Mouse (Mus musculus): ENCODE results near the gene Mknk2. TPM values are rescaled to one million over a fixed set of nuclear protein-coding genes. Genes with fewer than 3 reads are reported as not detected.
A peak's percentile ranks its signal among the peaks of the same experiment; 100 is the strongest.

Mknk2 gene
- polyA plus RNA-seq, 1 experiment from 2014 or later: 124 TPM

- Histone ChIP-seq H3K4me1 (replicated peaks; ENCODE audit: control insufficient read depth, insufficient read depth, low read length) (peaks cover 85% of the 10 kb centered on the region), H3K4me2 (peak overlapping the region; percentile 54), H3K9me3 (ENCODE audit: control insufficient read depth, low read length) (no peaks in the 10 kb centered on the region), H3K4me3 (ENCODE audit: low read depth, low read length) (0 out of 2 replicates have a peak overlapping the region, but pooled peaks have one; percentile 8), H3K9ac (ENCODE audit: low read depth, low read length) (peak overlapping the region; percentile 44), H3K27me3 (replicated peaks; ENCODE audit: control insufficient read depth, insufficient read depth, low read length) (no peaks in the 10 kb centered on the region), H3K27ac (ENCODE audit: low read depth, low read length) (peak overlapping the region; percentile 82), H3K36me3 (ENCODE audit: control insufficient read depth, insufficient read depth, low read length) (peaks cover 8% of the 10 kb centered on the region)
- DNase-seq (ENCODE audit: low spot score): no peak
- 52% methylated on average over 10 of the region's 10 CpGs for WGBS
- ATAC-seq (replicated peaks; ENCODE audit: low FRiP score): no peak
These were observed 18.0 kb upstream of the Mknk2 start for GRCm38 (mm10) chr10:80695801-80696501.

DNA sequence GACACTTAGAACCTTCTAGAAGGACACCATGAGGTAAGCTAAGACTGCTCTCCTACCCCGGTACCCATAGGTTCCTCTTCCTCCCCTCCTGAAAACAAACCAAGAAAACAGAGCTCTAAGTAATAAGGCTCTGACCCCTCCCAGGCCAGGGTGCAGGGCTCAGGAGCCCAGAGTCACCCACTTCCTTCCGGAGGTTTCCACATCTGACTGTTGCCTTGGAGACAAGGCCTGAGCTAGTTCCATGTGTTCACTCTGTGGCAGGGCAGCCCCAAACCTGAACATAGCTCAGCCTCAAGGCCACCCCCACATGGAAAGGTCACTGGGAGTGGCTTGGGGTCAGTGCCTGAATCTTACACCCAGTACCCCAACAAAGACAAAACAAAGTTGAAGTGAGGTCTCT lies 17.3 kb upstream of the Mknk2 start:
- Histone ChIP-seq H3K9ac (ENCODE audit: low read depth, low read length) (peak overlapping the region; percentile 44; the same call in 1 of the 2 replicates), H3K9me3 (ENCODE audit: control insufficient read depth, low read length) (no peaks in the 10 kb centered on the region), H3K4me3 (ENCODE audit: low read depth, low read length) (no peak overlapping the region), H3K27ac (ENCODE audit: low read depth, low read length) (peak overlapping the region; percentile 82), H3K4me1 (replicated peaks; ENCODE audit: control insufficient read depth, insufficient read depth, low read length) (peaks cover 78% of the 10 kb centered on the region), H3K36me3 (ENCODE audit: control insufficient read depth, insufficient read depth, low read length) (peaks cover 15% of the 10 kb centered on the region), H3K4me2 (peak overlapping the region; percentile 54), H3K27me3 (replicated peaks; ENCODE audit: control insufficient read depth, insufficient read depth, low read length) (no peaks in the 10 kb centered on the region)
- ATAC-seq (replicated peaks; ENCODE audit: low FRiP score): peak; percentile 3; the same call in 1 of the 2 replicates
- 47% methylated on average over 2 of the region's 2 CpGs for WGBS
- no peak for DNase-seq (ENCODE audit: low spot score)

DNA sequence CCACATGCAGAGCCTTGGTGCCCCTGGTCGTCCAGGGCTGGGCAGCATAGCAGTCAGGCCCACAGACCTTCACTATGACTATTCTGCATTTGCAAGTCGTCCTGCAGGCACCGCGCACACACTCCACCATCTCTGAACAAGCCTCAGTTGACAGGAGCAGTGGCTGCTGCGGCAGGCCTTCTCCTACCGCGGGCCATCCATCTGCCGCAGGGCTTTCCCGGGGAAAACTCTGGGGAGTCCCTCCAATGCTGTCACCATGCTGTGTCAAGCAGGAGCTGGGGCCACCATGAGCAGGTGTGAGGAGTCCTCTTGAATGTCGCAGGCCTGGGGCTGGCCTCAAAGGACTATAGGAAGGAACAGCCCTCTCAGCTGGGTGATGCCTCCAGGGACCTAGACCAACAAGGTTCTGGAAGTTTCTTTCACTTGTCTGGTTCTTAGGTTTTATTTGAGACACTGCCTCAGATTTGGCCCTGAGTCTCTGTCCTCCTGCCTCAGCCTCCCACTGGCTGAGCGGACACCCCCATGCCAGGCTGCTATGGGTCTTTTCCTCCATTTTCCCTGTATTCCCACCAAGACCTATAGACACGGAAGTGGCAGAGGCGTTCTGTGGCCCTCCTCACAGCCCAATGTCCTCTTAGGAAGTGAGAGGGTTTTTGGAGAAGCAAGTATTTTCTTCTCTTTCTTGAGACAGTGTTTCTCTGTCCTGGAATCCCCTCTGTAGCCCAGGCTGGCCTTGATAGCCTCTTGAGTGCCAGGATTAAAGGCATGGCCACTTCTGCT lies 16.4 kb upstream of the Mknk2 start:
- ATAC-seq (replicated peaks; ENCODE audit: low FRiP score): no peak

DNA sequence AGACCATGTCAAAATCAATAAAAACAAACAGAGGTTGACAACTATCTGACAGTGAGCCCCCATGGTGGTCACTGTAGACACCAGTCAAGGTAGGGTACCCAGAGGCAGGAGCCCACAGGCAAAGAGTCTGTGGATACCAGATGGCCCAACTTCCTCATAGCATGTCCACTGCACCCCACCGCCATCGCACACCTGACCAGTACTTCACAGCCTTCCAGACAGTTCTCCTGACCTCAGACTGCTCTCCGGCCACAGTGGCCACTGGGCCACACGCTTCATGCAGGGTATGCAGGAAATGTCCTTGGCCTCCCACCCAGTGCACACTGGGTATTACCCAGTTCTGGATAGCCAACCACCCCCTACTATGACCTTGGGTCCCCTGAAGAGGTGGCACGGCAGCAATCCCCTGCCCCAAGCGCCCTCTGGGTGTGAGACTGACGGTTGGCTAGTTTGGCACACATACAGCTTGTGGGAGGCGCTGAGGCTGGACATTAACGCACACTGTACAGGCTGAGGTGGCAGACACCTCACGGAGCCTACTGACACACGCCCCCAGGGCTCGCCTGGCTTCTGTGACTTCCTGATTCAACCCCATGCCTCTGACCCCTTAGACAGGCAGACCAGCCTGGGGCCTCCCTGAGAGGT lies 15.6 kb upstream of the Mknk2 start:
- Histone ChIP-seq H3K4me1 (replicated peaks; ENCODE audit: control insufficient read depth, insufficient read depth, low read length) (peaks cover 63% of the 10 kb centered on the region), H3K4me2 (no peak overlapping the region; the same call in 1 of the 2 replicates), H3K27ac (ENCODE audit: low read depth, low read length) (no peak overlapping the region; the same call in 1 of the 2 replicates), H3K9me3 (ENCODE audit: control insufficient read depth, low read length) (no peaks in the 10 kb centered on the region), H3K4me3 (ENCODE audit: low read depth, low read length) (no peak overlapping the region), H3K9ac (ENCODE audit: low read depth, low read length) (peak overlapping the region; percentile 31; the same call in 1 of the 2 replicates), H3K36me3 (ENCODE audit: control insufficient read depth, insufficient read depth, low read length) (peaks cover 25% of the 10 kb centered on the region), H3K27me3 (replicated peaks; ENCODE audit: control insufficient read depth, insufficient read depth, low read length) (no peaks in the 10 kb centered on the region)
- DNase-seq (ENCODE audit: low spot score): no peak
- WGBS: 87% methylated on average over 12 of the region's 12 CpGs
- no peak for ATAC-seq (replicated peaks; ENCODE audit: low FRiP score)

More for the DNA sequence above, 16.4 kb upstream of the Mknk2 start:
- no peak for DNase-seq (ENCODE audit: low spot score)
- Histone ChIP-seq H3K27me3 (replicated peaks; ENCODE audit: control insufficient read depth, insufficient read depth, low read length) (no peaks in the 10 kb centered on the region), H3K9me3 (ENCODE audit: control insufficient read depth, low read length) (no peaks in the 10 kb centered on the region), H3K4me1 (replicated peaks; ENCODE audit: control insufficient read depth, insufficient read depth, low read length) (peaks cover 70% of the 10 kb centered on the region), H3K9ac (ENCODE audit: low read depth, low read length) (0 out of 2 replicates have a peak overlapping the region, but pooled peaks have one; percentile 16), H3K36me3 (ENCODE audit: control insufficient read depth, insufficient read depth, low read length) (peaks cover 23% of the 10 kb centered on the region), H3K27ac (ENCODE audit: low read depth, low read length) (peak overlapping the region; percentile 82), H3K4me3 (ENCODE audit: low read depth, low read length) (no peak overlapping the region), H3K4me2 (peak overlapping the region; percentile 54)
- 84% methylated on average over 13 of the region's 13 CpGs for WGBS

DNA sequence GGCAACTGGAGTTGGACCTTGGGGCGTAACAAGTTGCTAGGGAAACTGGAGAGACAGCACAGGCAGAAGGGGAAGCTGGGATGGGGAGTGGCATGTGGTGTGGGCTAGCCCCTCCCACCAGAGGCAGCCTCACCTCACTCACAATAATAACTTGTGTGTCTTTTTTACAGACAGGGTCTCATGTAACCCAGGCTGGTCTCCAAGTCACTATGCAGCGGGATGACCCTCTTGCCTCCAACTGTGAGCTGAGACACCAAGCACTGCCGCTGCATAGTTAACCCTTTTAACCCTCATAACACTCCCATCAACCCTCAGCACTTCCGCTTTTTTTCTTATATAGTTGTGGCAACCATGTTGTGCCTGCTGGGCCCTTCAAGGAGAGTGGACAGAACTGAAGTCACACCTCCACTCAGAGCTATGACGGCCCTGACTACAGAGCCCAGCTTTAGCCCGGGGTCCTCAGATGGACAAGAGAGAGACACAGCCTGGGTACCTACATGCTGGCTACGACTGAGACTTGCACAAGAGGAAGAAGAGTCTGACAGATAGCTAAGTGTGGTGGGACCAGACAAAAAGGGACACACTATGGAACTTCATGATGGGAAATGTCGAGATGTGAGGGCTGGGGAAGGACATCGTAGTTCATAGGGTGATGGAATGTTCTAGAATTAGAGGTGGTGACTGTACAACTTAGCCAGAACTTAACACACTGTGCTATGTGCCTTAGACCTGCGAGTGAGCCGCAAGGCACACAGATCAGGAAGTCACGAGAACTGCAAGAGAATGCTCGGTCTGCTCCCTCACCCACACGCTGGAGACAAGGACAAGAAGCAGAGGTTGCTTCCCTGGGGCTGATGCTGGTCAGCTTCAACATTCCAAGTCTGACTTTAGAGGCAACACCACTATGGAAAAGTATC lies 14.6 kb upstream of the Mknk2 start:
- 62% methylated on average over 14 of the region's 14 CpGs for WGBS
- Histone ChIP-seq H3K9ac (ENCODE audit: low read depth, low read length) (peak overlapping the region; percentile 17), H3K4me1 (replicated peaks; ENCODE audit: control insufficient read depth, insufficient read depth, low read length) (peaks cover 53% of the 10 kb centered on the region), H3K9me3 (ENCODE audit: control insufficient read depth, low read length) (no peaks in the 10 kb centered on the region), H3K27me3 (replicated peaks; ENCODE audit: control insufficient read depth, insufficient read depth, low read length) (no peaks in the 10 kb centered on the region), H3K4me2 (no peak overlapping the region), H3K27ac (ENCODE audit: low read depth, low read length) (0 out of 2 replicates have a peak overlapping the region, but pooled peaks have one; percentile 35), H3K4me3 (ENCODE audit: low read depth, low read length) (no peak overlapping the region), H3K36me3 (ENCODE audit: control insufficient read depth, insufficient read depth, low read length) (peaks cover 25% of the 10 kb centered on the region)
- ATAC-seq (replicated peaks; ENCODE audit: low FRiP score) (no peak), DNase-seq (ENCODE audit: low spot score) (no peak)

- no peak for DNase-seq (ENCODE audit: low spot score)
- no peak overlapping the region for H3K9ac ChIP-seq (ENCODE audit: low read depth, low read length)
- H3K27me3 ChIP-seq (replicated peaks; ENCODE audit: control insufficient read depth, insufficient read depth, low read length): no peaks in the 10 kb centered on the region
- no peak overlapping the region for H3K27ac ChIP-seq (ENCODE audit: low read depth, low read length)
- WGBS: 54% methylated on average over 5 of the region's 5 CpGs
- no peaks in the 10 kb centered on the region for H3K9me3 ChIP-seq (ENCODE audit: control insufficient read depth, low read length)
- H3K4me2 ChIP-seq: no peak overlapping the region
- H3K36me3 ChIP-seq (ENCODE audit: control insufficient read depth, insufficient read depth, low read length): peaks cover 31% of the 10 kb centered on the region
- 0 out of 2 replicates have a peak, but pooled peaks have one; percentile 40 for ATAC-seq (replicated peaks; ENCODE audit: low FRiP score)
- H3K4me1 ChIP-seq (replicated peaks; ENCODE audit: control insufficient read depth, insufficient read depth, low read length): peaks cover 26% of the 10 kb centered on the region
- H3K4me3 ChIP-seq (ENCODE audit: low read depth, low read length): no peak overlapping the region
These were observed 9.9 kb upstream of the Mknk2 start for GRCm38 (mm10) chr10:80687850-80688249.

GRCm38 (mm10) chr10:80686617-80687016 lies 8.7 kb upstream of the Mknk2 start:
- no peak overlapping the region for H3K4me2 ChIP-seq
- 90% methylated on average over 3 of the region's 3 CpGs for whole genome bisulfite sequencing
- no peak for DNase-seq (ENCODE audit: low spot score)
- H3K4me1 ChIP-seq (replicated peaks; ENCODE audit: control insufficient read depth, insufficient read depth, low read length): peaks cover 17% of the 10 kb centered on the region
- ATAC-seq (replicated peaks; ENCODE audit: low FRiP score): no peak
- no peaks in the 10 kb centered on the region for H3K9me3 ChIP-seq (ENCODE audit: control insufficient read depth, low read length)
- no peak overlapping the region for H3K9ac ChIP-seq (ENCODE audit: low read depth, low read length)
- H3K36me3 ChIP-seq (ENCODE audit: control insufficient read depth, insufficient read depth, low read length): peaks cover 34% of the 10 kb centered on the region
- H3K4me3 ChIP-seq (ENCODE audit: low read depth, low read length): no peak overlapping the region
- H3K27ac ChIP-seq (ENCODE audit: low read depth, low read length): peak overlapping the region; percentile 81; the same call in 1 of the 2 replicates
- no peaks in the 10 kb centered on the region for H3K27me3 ChIP-seq (replicated peaks; ENCODE audit: control insufficient read depth, insufficient read depth, low read length)
